Mouse (Mus musculus) kidney, adult 11 months (tissue): ENCODE measurements at regions not wholly inside any gene's neighbourhood (a gene's known extent, or its start where the extent isn't known, plus 50 kb on each side); places are given as distances from the start of the nearest gene placed in this dataset.
A peak's percentile ranks its signal among the peaks of the same experiment; 100 is the strongest.

Experiments
- DNase-seq: peaks from one replicate; pipeline ENCODE4 v3.0.0; 2022

DNA sequence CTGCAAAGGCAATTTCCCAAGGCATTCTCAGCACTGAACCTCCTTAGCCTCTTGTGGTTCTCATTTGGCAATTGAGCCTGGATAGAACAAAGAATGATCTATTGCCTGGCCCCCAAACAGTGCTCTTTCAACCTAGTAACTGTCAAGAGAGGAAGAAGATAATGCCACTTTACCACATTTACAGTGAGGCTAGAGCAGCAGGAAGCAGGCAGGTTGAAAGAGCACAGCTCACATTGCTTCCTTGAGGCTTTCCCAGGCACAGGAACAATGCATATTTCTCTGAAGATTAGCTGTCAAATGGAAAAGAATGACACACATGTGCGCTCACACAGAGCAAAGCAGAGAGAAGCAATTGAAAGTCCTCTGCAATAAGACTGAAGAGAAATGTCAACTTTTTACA lies 1221.0 kb upstream of the Flrt2 start:
- DNase-seq, result peak; percentile 15

DNA sequence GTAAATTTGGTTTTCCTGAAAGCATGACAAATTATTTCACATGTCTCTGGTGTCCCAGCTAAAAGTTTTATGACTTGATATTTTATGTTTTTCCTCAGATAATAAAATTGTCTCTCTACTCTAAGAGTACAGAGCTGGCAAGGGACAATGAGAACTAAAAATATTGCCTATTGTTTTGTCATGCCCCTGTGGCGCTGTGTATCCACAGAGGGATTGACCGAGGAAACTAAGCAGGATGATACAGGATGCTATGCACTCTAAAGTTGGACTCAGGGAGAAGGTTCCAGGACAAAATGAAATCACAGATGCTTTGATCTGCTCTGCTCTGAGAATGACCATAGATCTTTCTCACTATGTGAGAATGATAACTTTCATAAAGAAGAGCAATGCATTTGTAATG lies 1203.3 kb upstream of the Flrt2 start:
- DNase-seq, result no peak

GRCm38 (mm10) chr12:94508099-94508498 lies 1183.9 kb upstream of the Flrt2 start:
- no peak for DNase-seq

DNA sequence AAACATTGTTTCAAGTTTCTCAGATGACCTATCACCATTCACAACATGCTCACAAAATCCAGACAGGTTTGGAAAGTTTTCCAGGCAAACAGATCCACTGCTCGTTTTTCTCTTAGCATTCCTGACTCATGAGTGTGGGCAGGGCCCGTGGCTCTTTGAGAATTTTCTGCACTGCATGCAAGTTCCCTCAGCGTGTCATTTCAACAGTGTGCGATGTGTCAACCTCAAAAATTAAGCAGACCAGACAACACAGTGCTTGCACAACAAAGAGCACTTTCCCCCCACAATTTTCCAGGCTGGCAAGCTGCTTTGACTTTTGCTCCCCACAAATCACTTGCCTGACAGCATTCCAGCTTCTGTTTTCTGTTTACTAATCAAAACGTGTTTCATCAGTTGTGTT lies 1182.2 kb upstream of the Flrt2 start:
- DNase-seq, result peak; percentile 3

GRCm38 (mm10) chr12:94544706-94545105 lies 1147.3 kb upstream of the Flrt2 start:
- no peak for DNase-seq

- DNase-seq, result no peak
Observed at GRCm38 (mm10) chr12:94560374-94561194, 1131.4 kb upstream of the Flrt2 start.

DNA sequence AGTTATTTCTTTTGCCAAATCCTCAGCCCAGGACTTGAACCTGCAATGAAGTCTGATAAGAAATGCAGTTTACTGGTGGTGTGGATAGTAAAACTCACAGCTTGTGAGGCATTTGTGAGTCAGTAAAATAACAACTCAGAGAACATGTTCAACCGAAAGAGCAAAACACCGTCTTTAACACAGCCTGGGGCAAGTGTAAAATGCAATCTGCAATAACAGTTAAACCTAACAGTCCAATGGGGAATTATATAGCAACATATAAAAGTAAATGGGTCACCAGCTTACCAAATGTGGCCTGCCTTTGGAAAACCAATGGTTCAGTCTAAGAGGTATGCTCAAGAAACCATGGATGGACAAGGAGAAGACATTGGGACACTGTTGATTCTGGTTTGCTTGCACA lies 1117.0 kb upstream of the Flrt2 start:
- DNase-seq, result no peak

DNA sequence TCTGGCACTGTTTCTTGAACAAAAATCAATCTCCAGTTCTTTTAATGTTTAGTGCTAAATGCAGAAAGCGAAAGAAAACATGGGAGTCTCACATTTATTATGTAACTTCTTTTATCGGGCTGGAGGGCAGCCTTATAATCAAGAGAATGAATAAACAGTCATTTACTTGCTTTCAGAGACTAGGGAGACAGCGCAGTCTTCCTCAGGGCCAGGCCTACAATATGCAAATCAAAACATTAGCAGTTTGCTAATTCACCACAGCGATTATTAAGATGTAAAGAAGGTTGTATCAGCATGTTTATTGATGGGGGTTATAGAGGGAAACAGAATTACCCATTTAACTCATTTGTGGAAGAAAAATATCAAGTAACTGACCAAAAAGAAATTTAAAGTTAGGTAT lies 1111.7 kb upstream of the Flrt2 start:
- no peak for DNase-seq

- no peak for DNase-seq
Observed at GRCm38 (mm10) chr12:94584309-94584708, 1107.7 kb upstream of the Flrt2 start.

- no peak for DNase-seq
Observed at GRCm38 (mm10) chr12:94587031-94587430, 1105.0 kb upstream of the Flrt2 start.

DNA sequence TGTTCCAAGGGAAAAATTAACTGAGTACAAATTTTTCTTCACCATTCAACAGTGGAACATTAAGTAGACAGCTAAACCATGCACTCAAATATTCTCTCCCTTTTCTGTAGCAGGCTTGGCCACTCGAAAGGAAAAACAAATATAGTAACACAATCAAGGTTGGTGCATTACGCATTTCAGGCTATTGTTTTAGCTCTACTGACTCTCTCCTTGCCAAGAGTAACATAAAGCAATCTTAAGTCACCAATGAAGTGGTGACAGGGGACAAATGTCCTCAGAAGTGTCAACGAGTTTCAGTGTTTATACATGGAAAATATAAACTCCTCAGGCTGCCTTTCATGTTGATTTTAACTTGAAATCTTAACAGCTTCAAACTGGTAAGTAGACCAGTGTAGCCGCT lies 1103.4 kb upstream of the Flrt2 start:
- no peak for DNase-seq

- DNase-seq, result no peak
Observed at GRCm38 (mm10) chr12:94589033-94589432, 1103.0 kb upstream of the Flrt2 start.

DNA sequence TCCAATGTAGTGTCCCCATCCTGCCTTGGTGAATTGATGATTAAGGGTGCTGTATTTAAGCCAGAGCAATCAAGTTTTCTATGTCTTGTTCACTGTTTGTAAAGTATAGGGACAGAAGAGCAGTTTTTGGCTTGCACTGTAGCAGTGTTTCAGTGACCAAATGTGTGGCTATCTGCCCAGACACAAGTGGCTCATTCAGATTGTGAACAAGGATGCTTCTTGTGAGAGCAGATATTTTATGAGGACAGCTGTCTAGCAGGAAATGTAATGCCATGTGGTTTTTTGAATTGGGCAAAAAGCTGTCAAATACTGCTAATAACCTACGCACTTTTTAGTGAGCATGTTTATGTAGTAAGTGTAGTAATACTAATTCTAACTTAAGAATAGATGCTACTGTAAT lies 1086.5 kb upstream of the Flrt2 start:
- no peak for DNase-seq

- DNase-seq, result no peak
Observed at GRCm38 (mm10) chr12:94636555-94636954, 1055.5 kb upstream of the Flrt2 start.

DNA sequence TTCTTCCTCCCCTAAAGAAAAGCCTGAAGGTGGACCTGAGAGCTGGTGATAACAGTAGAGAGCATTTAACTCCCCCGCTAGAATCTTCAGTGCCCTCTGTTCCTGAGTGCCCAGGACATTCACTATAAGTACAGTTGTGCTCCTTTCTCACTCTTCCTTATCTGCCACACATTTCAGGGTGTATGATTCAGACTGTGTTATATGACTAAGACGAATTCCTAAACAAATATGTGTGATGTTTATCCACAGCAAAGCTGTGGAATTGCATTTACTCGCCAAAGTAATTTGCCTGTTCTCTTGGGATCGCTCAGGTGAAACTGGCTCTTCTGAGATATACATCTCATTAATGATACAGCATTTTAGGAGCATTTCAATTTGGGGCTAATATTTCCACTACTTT lies 1051.9 kb upstream of the Flrt2 start:
- DNase-seq, result no peak

GRCm38 (mm10) chr12:94645302-94645701 lies 1046.7 kb upstream of the Flrt2 start:
- DNase-seq, result no peak

- no peak for DNase-seq
Observed at GRCm38 (mm10) chr12:94670035-94670434, 1022.0 kb upstream of the Flrt2 start.

DNA sequence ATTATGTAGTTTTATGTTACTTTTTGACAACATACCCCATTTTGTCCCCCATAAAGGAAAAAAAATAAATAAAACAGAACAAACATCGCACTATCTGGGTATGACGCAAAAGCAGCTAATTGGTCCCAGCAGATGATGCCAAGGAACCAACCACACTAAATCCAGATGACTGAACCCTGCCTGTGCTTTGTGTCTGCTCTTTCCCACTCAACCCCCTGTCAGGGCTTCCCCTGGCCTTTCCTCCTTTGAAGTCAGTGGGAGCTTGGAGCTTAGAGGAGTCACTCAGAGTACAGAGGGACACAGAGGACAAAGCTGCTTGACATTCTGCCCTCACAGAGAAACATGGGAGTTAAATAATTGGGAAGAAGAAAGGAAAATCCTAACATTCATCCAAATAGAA lies 1017.1 kb upstream of the Flrt2 start:
- DNase-seq, result no peak

GRCm38 (mm10) chr12:94691341-94692029 lies 1000.5 kb upstream of the Flrt2 start:
- DNase-seq, result no peak

DNA sequence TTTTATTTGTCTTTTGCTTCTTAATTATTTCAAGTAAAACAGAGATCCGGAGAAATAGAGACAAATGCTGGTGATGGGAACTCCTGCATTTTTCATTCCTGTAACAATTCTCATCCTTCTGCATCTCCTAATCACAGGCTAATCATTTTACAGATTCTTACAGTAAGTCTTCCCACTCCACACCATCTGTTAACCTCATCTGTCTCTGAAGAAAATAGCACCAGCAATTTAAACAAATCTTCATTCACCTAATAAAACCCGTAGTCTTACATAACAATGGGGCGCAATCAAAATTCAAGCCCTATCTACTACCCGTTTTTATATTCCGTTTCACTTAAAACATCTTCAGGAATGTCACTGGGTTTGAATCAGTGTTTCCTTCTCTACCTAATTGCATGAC lies 960.6 kb upstream of the Flrt2 start:
- DNase-seq, result no peak

- DNase-seq, result no peak
Observed at GRCm38 (mm10) chr12:94733179-94733578, 958.8 kb upstream of the Flrt2 start.

- no peak for DNase-seq
Observed at GRCm38 (mm10) chr12:94737263-94737662, 954.8 kb upstream of the Flrt2 start.

GRCm38 (mm10) chr12:94749747-94750515 lies 942.1 kb upstream of the Flrt2 start:
- no peak for DNase-seq

- no peak for DNase-seq
Observed at GRCm38 (mm10) chr12:94755754-94756153, 936.3 kb upstream of the Flrt2 start.
